Mouse (Mus musculus): ENCODE data around the gene Cldn15. TPM values are rescaled to one million over a fixed set of nuclear protein-coding genes. Genes with fewer than 3 reads are reported as not detected.
A peak's percentile ranks its signal among the peaks of the same experiment; 100 is the strongest.

The Cldn15 gene
- total RNA-seq, 2 experiments from 2014 or later, result 0.30 to 0.32 TPM

DNA sequence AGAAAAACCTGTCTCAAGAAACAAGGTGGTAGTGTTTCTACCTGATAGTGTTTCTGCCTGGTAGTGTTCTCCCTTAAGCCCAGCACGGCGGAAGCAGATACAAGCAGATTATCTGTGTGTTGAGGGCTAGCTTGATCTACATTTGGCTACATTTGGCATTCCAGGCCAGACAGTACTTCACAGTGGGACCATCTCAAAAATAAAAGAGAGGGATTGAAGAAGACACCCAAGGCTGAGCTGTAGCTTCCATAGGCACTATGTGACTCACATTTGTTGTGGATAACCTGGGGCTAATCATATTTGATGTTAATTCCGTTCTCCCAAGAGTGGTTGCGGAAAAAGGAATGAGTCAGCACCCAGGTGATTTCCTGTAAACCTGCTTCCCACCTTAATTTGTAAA lies 14.3 kb upstream of the Cldn15 start:
- H3K27ac ChIP-seq, result no peak overlapping the region
- no peak for DNase-seq (ENCODE audit: extremely low spot score in 1 of 2, low spot score in 2 of 2)
- intact Hi-C loops (cut with DNase I), result no loop called here
- H3K4me3 ChIP-seq, result no peak overlapping the region
- TF ChIP-seq CTCF (IDR thresholded peaks at IDR 0.05), result no peak

DNA sequence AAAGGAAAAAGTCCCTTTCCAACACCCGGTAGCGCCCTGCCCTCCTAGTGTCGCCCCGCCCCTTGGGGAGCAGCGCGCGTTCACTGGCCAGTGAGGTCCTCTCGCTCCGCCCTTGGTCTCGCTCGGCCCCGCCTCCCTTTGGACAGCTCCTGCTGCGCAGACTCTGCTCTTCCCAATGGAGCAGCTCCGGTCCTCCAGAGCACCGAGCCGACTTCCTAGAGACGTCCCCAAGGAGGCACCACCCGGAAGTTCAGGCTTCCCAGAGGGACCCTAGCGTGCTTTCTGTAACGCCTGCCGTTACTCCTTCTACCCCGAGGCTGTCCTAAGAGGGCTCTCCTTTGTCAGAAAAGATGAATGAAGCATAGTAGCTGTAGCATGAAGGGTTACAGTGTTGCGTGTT lies 13.4 kb upstream of the Cldn15 start, which contains the start of gene Fis1:
Gene Fis1 (plus strand): TSS at position 261 of the 400 bp plus-strand sequence.
- TF ChIP-seq CTCF (IDR thresholded peaks at IDR 0.05), result no peak; the same call in 1 of the 2 replicates
- intact Hi-C loops (cut with DNase I), result loop anchor here (1.0 kb wide), 1 partner anchor 9 kb away; no protein-coding TSS in a partner anchor
- peak within 1 kb of the TSS; percentile 83 for H3K27ac ChIP-seq
- H3K4me3 ChIP-seq, result peak within 1 kb of the TSS; percentile 84
- peak; percentile 93 for DNase-seq (ENCODE audit: extremely low spot score in 1 of 2, low spot score in 2 of 2)

DNA sequence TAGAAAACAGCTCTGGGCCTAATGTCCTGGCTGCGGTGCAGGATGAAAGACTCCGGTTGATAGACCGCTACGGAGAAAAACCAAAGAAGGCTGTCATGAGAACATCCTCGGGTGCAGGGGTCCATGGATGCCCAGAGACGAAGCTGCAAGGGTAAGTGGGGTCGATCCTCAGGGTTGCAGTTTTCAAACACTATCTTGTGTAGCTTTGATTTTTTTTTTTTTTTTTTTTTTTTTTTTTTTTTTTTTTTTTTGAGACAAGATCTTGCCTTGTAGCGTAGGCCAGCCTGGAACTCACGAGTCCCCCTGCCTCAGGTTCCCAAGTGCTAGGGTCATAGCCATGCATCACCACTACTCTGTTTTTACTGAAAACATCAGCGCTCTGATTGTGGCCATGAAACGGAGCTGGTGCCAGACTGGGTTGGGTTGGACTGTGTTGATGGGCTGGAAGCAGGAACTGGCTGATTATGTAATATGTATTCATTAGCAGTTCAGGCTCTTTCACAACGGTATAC lies 12.9 kb upstream of the Cldn15 start:
- peak overlapping the region; percentile 84 for H3K4me3 ChIP-seq
- intact Hi-C loops (cut with DNase I), result loop anchor here (1.0 kb wide), 1 partner anchor 9 kb away; no protein-coding TSS in a partner anchor
- H3K27ac ChIP-seq, result peak overlapping the region; percentile 83
- no peak for TF ChIP-seq CTCF (IDR thresholded peaks at IDR 0.05)
- DNase-seq (ENCODE audit: extremely low spot score in 1 of 2, low spot score in 2 of 2), result peak in 1 of 2 experiments; percentile 31

DNA sequence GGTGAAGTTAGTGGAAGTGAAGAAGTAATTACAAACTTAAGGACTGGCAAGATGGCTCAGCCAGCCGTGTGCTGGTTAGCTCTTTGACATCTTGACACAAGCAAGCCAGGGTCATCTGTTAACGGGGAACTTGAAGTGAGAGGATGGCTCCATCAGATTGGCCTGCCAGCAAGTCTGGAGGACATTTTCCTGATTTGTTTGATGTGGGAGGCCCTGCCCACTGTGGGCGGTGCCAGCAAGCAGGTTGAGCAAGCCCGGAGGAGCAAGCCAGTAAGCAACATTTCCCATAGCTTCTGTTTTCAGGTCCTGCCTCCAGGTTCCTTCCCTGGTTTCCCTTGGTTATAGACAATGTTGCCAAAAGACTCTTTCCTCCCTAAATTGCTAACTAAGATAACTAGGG lies 10.8 kb upstream of the Cldn15 start:
- no peak for TF ChIP-seq CTCF (IDR thresholded peaks at IDR 0.05)
- intact Hi-C loops (cut with DNase I), result no loop called here
- Histone ChIP-seq H3K4me3 (no peak overlapping the region), H3K27ac (no peak overlapping the region)
- no peak for DNase-seq (ENCODE audit: extremely low spot score in 1 of 2, low spot score in 2 of 2)

DNA sequence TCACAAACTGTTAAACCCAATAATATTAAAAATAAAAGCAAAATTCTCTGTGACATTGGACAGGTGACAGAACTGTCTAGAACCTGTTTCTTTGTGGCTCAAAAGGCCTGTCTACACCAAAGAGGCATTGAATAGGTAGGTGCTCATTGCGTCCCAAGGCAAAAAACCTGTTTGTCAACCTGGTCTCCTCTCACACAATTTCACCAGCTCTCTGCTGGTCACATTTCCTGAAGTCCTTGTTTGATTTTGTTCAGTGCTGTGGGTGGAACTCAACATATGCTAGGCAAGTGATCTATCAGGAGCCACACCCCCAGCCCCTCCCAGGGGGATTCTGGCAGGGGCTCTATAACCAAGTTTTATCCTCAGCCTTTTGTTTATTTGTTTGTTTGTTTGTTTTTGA lies 9.2 kb upstream of the Cldn15 start:
- DNase-seq (ENCODE audit: extremely low spot score in 1 of 2, low spot score in 2 of 2), result no peak
- intact Hi-C loops (cut with DNase I), result no loop called here
- Histone ChIP-seq H3K4me3 (no peak overlapping the region), H3K27ac (no peak overlapping the region)
- TF ChIP-seq CTCF (IDR thresholded peaks at IDR 0.05), result no peak

DNA sequence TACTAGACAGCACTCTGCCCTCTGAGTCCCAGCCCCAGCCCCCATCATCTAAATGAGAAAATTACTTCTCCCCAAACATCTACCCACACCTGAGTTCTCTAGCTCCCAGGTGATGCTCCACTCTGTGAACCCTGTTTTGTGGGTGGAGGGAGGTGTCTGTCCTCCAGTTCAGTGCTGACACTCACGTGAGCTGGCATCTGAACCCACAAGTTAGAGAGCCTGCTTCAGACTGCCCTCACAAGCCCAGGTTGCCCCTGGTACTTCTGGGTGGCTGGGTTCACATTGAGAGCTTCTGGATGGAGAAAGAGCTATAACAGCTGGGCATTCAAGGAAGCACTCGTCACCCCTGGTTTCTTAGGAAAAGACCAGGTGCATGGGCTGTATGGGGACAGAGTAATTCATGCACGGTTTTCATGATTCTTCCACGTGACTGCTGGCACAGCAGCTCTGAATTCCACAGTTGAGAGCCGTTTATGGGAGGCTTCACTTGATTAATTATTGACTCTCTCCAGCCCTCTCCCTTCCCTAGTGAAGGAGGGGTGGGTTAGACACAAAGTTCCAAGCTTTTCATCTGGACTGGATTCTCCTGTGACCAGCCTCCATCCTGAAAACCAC lies 7.3 kb upstream of the Cldn15 start:
- Histone ChIP-seq H3K4me3 (no peak overlapping the region), H3K27ac (no peak overlapping the region)
- no peak for TF ChIP-seq CTCF (IDR thresholded peaks at IDR 0.05)
- intact Hi-C loops (cut with DNase I), result no loop called here
- DNase-seq (ENCODE audit: extremely low spot score in 1 of 2, low spot score in 2 of 2), result no peak

DNA sequence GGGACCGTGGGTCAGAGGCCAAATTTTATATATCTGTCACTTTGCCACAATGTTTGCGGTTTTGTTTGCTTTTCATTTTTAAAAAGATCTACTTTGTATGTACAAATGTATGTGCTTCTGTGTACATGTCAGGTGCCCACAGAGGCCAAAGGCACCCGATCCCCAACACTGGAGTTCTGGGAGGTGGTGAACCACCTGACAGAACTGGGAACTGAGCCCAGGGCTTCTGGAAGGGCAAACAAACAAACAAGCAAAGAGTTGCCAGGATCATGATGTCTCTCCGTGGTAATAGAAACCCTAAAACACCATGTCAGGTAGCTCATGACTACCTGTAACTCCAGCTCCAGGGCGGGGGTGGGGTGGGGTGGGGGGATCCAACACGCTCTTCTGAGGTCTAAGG lies 6.4 kb upstream of the Cldn15 start:
- no peak overlapping the region for H3K27ac ChIP-seq
- no peak overlapping the region for H3K4me3 ChIP-seq
- intact Hi-C loops (cut with DNase I), result no loop called here
- TF ChIP-seq CTCF (IDR thresholded peaks at IDR 0.05), result no peak
- no peak for DNase-seq (ENCODE audit: extremely low spot score in 1 of 2, low spot score in 2 of 2)

DNA sequence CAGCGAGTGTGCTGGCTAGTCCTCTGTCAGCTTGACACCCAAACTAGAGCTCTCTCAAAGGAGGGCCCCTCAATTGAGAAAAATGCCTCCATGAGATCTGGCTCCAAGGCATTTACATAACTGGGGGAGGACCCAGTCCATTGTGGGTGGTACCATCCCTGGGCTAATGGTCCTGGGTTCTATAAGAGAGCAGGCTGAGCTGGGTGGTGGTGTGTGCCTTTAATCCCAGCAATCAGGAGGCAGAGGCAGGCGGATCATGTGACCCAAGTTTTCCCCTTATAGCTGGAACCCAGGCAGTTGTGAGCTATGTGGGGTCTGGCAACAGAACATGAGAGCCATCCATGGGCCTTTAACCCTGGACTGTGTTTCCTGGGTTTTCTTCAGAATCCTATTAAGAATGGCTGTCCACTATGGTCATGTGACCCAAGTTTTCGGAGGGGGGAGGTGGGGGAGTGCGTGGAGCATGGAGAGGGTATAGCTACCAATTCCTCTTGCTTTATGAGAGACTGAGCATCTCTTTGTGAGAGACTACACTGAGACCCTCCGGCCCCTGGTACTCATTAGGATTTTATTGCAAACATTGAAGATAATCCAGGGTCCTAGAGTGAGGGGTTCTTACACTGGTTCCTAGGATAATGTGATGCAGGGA lies 5.0 kb upstream of the Cldn15 start:
- Histone ChIP-seq H3K4me3 (peak overlapping the region; percentile 79), H3K27ac (peak overlapping the region; percentile 98)
- no peak for DNase-seq (ENCODE audit: extremely low spot score in 1 of 2, low spot score in 2 of 2)
- intact Hi-C loops (cut with DNase I), result no loop called here
- no peak for TF ChIP-seq CTCF (IDR thresholded peaks at IDR 0.05)

DNA sequence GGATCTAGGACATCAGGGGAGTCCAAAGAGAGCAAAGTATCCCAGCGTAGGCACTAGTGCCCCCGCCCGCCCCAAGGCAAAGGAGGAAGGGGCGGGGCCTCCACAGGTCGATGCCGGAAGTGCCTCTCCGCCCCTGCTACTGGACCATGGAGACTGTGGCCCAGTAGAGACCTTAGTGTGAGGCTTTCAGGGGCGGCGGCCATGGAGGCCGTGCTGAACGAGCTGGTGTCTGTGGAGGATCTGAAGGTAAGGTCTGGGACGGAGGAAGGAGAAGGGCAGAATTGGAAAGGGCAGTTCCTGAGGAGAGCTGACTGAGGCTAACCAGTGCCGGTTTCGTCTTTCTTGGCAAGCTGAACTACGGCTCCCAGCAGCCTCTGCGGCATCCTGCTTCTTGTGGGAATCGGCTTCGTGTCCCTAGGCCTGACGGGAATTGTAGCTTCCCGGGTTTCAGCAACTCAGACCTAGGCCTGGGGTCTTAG lies 4.4 kb upstream of the Cldn15 start:
- DNase-seq (ENCODE audit: extremely low spot score in 1 of 2, low spot score in 2 of 2), result peak; percentile 86
- intact Hi-C loops (cut with DNase I), result loop anchor here (1.0 kb wide), 2 partner anchors 9 to 24 kb away; partner anchors contain the start of gene Fis1
- H3K4me3 ChIP-seq, result peak overlapping the region; percentile 79
- H3K27ac ChIP-seq, result peak overlapping the region; percentile 98
- no peak; the same call in 1 of the 2 replicates for TF ChIP-seq CTCF (IDR thresholded peaks at IDR 0.05)

DNA sequence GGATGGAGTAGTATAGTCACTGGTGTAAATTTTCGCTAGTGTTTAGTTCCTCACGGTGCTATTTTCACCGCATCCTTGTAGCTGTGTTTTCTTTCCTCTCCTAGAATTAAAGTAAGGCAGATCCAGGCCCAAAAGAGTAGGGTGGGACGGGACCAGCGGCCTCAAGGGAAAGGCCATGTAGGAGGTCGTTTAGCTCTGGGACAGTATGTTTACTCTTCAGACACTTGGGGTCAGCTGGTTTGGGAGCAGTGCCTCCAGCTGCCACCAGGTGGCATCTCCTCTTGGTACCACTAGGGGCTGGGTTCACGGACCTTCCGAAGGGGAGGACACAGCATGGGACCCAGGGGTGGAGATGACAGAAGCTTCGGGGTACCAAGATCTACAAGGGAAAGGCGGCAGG lies 3.9 kb upstream of the Cldn15 start:
- Histone ChIP-seq H3K4me3 (peak overlapping the region; percentile 79), H3K27ac (peak overlapping the region; percentile 98)
- intact Hi-C loops (cut with DNase I), result loop anchor here (1.0 kb wide), 2 partner anchors 9 to 24 kb away; partner anchors contain the start of gene Fis1
- DNase-seq (ENCODE audit: extremely low spot score in 1 of 2, low spot score in 2 of 2), result peak; percentile 75 to 79
- peak; percentile 98 for TF ChIP-seq CTCF (IDR thresholded peaks at IDR 0.05)

DNA sequence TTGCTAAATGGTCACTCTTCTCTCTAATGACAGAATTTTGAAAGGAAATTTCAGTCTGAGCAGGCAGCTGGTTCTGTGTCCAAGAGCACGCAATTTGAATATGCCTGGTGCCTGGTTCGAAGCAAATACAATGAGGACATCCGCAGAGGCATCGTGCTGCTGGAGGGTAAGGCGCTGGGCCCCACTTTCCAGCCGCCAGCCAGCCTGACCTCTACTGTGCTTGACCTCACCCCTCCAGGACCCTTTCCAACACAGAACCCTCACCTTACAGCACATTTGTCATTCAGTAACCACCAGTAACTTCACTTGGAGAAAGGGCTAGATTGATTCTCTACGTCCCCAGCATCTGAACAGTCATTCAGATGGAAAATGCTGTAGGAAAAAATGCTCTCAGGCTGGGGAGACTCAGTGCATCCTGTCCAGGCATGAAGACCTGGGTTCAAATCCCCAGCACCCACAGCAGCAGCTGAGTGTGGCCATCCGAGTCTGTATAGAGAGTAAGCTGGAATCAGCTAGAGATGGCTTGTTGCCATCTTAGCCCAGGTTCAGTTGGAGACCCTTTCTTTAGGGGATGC lies 3.4 kb upstream of the Cldn15 start:
- intact Hi-C loops (cut with DNase I), result loop anchor here (1.0 kb wide), 2 partner anchors 10 to 23 kb away; partner anchors contain the start of gene Fis1
- H3K4me3 ChIP-seq, result peak overlapping the region; percentile 79
- no peak for DNase-seq (ENCODE audit: extremely low spot score in 1 of 2, low spot score in 2 of 2)
- TF ChIP-seq CTCF (IDR thresholded peaks at IDR 0.05), result no peak
- H3K27ac ChIP-seq, result peak overlapping the region; percentile 98

DNA sequence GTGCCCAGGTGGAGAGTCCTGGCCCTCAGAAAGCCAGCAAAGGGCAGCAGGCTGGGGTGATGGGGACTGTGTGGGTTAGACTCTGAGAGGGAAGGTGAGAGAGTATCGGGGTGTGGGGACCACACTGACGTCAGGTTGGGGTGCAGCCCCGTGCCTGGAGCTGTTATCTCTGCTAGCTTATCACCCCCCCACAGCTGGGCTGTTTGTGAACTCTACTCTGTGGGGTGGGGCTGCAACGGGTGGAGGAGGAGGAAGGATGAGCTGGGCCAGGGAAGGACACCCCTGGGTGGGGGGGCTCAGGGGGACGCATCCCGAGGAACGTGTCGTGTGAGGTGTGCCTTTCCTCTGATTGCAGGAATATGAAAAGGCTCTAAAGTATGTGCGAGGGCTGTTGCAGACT lies 1.2 kb upstream of the Cldn15 start:
- TF ChIP-seq CTCF (IDR thresholded peaks at IDR 0.05), result no peak
- intact Hi-C loops (cut with DNase I), result no loop called here
- DNase-seq (ENCODE audit: extremely low spot score in 1 of 2, low spot score in 2 of 2), result no peak

More for the DNA sequence above, 1.2 kb upstream of the Cldn15 start:
- Histone ChIP-seq H3K4me3 (no peak overlapping the region), H3K27ac (no peak overlapping the region)
